Mouse (Mus musculus): ENCODE data around the gene Tmprss9. TPM values are rescaled to one million over a fixed set of nuclear protein-coding genes. Genes with fewer than 3 reads are reported as not detected.

Gene Tmprss9
- polyA plus RNA-seq, 1 experiment from 2014 or later = not detected

DNA sequence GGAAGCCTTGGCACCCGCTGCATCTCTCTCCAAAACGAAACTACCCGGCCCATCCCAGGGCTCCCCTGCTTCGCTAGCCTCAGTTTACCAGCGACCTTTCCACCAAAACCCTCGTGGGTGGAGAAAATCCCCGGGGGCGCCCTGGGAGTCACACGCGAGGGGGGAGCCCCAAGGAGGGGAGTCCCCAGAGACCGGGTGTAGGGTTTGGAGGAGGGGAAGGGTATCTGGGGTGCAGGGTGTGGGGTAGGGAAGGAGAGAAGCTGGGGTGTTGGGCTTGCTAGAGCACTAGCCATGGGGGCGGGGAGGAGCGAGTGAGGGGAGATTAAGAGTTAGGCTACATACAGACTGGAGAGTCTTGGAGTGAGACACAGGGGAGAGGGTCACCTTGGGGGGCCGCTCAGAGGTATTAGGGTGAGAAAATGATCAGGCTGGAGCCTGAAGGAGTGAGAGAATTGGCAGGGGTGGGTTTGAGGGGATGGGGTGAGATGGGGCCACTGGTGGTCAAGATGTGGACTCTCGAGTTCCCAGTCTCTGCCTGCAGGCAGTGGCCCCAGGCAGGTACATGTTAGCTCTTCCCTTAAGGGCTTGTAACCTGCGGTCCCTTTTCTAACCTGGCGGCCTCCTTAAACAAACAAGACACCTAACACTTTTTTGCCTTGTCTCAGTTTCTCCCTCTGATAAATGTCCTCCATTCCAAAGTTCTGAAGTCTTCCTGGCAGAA lies 61.2 kb downstream of the Tmprss9 start:
- Histone ChIP-seq H3K27me3 (peaks cover 95% of the 10 kb centered on the region), H3K27ac (replicated peaks) (no peak overlapping the region), H3K4me2 (peak overlapping the region; percentile 93), H3K4me3 (replicated peaks) (peak overlapping the region; percentile 46), H3K36me3 (replicated peaks) (no peaks in the 10 kb centered on the region), H3K9me3 (replicated peaks) (no peaks in the 10 kb centered on the region), H3K4me1 (replicated peaks) (peaks cover 88% of the 10 kb centered on the region), H3K9ac (peak overlapping the region; percentile 35; the same call in 1 of the 2 replicates)
- WGBS (ENCODE audit: insufficient replicate concordance) = 2% methylated on average over 17 of the region's 17 CpGs
- ATAC-seq (ENCODE audit: insufficient read depth) = no peak

DNA sequence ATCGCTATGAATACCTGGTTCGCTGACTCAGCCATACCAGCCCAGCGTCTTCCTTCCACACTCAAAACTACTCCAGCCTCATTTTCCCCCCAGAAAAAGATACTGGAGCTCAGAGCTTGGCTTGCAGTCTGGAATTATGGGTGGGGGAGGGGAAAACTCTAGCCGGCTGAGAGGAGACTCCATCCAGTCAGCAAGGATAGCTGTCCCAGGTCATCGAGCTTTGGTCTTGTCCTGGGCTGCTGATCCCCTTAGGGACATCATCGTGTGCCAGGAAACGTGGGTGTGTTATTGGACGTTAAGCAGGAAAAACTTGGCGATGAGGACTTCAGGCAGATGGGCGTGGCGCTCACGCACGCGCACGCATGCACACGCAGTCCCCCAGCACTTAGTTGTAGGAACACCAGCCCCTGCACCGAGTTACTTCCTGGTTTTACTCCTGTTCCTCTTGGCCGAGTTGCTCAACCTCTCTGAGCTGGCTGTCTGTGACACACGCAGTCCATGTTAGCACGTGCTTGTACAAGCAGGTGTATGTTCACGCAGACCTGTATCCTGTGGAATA lies 61.9 kb downstream of the Tmprss9 start:
- peak overlapping the region; percentile 46 for H3K4me3 ChIP-seq (replicated peaks)
- H3K9me3 ChIP-seq (replicated peaks) = no peaks in the 10 kb centered on the region
- H3K27me3 ChIP-seq = peaks cover 99% of the 10 kb centered on the region
- no peak overlapping the region for H3K9ac ChIP-seq
- no peak for ATAC-seq (ENCODE audit: insufficient read depth)
- WGBS (ENCODE audit: insufficient replicate concordance) = 3% methylated on average over 21 of the region's 21 CpGs
- H3K4me2 ChIP-seq = peak overlapping the region; percentile 93
- H3K36me3 ChIP-seq (replicated peaks) = no peaks in the 10 kb centered on the region
- peaks cover 92% of the 10 kb centered on the region for H3K4me1 ChIP-seq (replicated peaks)
- no peak overlapping the region for H3K27ac ChIP-seq (replicated peaks)

DNA sequence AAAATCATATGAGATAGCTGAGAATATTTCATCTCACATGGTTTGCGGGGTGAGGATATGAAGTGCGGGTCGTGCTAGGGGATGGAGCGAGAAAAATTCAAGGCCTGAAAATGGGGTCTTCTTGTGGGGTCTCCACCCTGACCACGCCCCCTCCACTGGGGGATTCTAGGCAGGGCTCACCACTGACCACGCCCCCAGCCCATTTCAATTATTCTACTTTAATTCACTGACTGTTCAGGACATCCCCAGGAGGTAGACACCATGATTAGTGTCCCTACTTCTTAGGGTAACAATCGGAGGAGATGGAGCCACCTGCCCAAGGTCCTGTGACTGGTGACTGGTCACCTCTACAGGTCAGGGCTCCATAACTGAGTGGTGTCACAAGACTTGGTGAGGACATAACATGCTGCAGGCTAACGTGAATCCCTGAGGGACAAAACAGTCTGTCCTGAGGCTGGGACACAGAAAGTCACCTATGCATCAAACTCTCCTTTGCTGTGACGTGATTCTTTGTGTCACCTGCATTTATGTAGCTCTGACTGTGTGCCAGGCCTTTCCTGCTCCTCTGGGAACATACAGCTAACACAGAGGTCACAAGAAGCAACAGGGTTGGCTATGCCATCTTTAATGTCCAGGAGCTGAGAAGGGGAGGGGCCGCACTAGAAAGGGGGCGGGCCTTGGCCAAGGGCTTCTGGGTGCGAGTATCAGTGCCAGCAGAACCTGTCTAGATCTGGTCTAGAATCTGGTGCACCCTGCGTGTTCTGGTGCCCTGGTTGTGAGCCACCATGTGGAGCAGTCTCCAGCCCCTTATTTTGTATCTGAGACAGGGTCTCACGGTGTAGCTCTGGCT lies 62.7 kb downstream of the Tmprss9 start:
- Histone ChIP-seq H3K4me2 (no peak overlapping the region), H3K4me1 (replicated peaks) (peaks cover 90% of the 10 kb centered on the region)

DNA sequence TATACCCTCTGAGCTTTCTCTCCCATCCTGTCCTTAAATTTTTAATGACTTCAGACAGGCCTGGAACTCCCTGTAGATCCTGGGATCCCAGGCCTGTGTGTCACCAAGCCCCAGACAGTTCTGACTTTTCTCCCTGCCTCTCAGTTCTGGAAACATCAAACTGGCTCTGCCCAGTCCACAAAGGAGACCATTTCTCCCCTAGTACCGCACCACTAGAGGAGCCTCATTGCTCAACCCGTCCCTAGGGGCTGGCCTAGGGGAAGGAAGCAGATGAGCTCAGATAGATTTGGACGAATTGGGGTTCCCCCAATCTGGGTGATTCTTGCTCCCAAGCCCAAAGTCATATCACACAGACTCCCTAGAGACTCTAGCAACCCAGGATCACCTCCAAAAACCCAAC lies 63.6 kb downstream of the Tmprss9 start:
- Histone ChIP-seq H3K9me3 (replicated peaks) (no peaks in the 10 kb centered on the region), H3K4me3 (replicated peaks) (no peak overlapping the region), H3K27me3 (peaks cover 99% of the 10 kb centered on the region), H3K36me3 (replicated peaks) (no peaks in the 10 kb centered on the region), H3K4me2 (peak overlapping the region; percentile 58; the same call in 1 of the 2 replicates), H3K9ac (no peak overlapping the region), H3K4me1 (replicated peaks) (peaks cover 92% of the 10 kb centered on the region), H3K27ac (replicated peaks) (no peak overlapping the region)
- ATAC-seq (ENCODE audit: insufficient read depth) = no peak
- WGBS (ENCODE audit: insufficient replicate concordance) = 5% methylated on average over 3 of the region's 3 CpGs

More for the DNA sequence above, 62.7 kb downstream of the Tmprss9 start:
- no peak overlapping the region for H3K9ac ChIP-seq
- no peaks in the 10 kb centered on the region for H3K9me3 ChIP-seq (replicated peaks)
- H3K27me3 ChIP-seq = peaks cover 99% of the 10 kb centered on the region
- no peak for ATAC-seq (ENCODE audit: insufficient read depth)
- no peak overlapping the region for H3K4me3 ChIP-seq (replicated peaks)
- 46% methylated on average over 14 of the region's 14 CpGs for WGBS (ENCODE audit: insufficient replicate concordance)
- no peaks in the 10 kb centered on the region for H3K36me3 ChIP-seq (replicated peaks)
- no peak overlapping the region for H3K27ac ChIP-seq (replicated peaks)

DNA sequence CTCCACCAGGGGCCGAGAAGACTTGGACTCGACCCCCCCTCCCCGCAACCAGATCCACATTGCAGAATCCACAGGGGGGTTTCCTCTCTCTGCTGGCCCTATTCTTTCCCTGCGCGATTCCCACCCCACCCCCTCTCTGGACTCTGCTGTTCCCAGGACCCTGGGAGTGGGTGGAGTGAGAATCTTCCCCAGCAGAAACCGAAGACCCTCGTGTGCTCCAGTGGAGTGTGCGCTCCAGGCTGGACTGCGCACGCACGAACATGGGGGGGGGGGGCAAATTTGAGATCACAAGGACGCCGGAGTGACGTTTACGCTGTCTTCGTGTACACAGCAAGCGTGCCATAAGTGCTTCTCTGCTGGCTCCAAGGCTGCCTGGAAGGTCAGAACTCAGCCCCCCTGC lies 64.0 kb downstream of the Tmprss9 start:
- peaks cover 92% of the 10 kb centered on the region for H3K4me1 ChIP-seq (replicated peaks)
- no peak for ATAC-seq (ENCODE audit: insufficient read depth)
- H3K9me3 ChIP-seq (replicated peaks) = no peaks in the 10 kb centered on the region
- H3K27me3 ChIP-seq = peaks cover 99% of the 10 kb centered on the region
- no peak overlapping the region for H3K27ac ChIP-seq (replicated peaks)
- no peak overlapping the region for H3K9ac ChIP-seq
- 10% methylated on average over 17 of the region's 17 CpGs for WGBS (ENCODE audit: insufficient replicate concordance)
- no peaks in the 10 kb centered on the region for H3K36me3 ChIP-seq (replicated peaks)
- H3K4me2 ChIP-seq = peak overlapping the region; percentile 58
- no peak overlapping the region for H3K4me3 ChIP-seq (replicated peaks)

DNA sequence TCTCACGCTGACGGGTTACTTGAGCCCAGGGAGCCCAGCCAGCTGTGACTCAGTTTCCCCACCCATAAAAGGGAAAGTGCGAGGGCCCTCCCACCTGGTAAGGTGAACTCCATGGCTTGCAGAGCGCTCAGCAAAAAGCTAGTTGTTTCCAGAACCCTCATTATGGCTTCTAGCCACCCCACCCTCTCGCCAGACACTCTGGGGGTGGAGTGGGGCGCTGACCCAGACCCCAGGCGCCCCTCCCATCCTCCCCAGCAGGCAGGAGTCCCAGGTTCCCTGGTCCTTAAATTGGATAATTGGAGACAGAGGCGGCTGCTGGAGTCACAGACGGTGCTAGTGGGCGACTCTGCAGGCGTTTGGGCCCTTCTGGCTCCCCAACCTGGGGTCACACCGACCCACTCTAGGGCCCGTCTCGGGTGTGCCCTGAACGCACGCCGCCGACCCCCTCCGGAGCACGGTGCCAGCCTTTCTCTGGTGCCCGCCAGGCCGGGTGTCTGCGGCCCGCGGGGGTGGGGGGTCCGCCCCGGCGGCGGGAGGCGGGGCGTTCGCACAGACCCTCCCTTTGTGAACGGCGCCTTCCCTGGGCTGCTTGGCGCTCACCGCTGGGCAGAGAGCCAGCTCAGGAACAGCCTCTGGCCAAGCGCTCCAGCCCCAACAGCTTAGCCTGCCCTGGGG lies 64.6 kb downstream of the Tmprss9 start:
- Histone ChIP-seq H3K4me2 (peak overlapping the region; percentile 58), H3K36me3 (replicated peaks) (no peaks in the 10 kb centered on the region), H3K4me1 (replicated peaks) (peaks cover 92% of the 10 kb centered on the region), H3K9me3 (replicated peaks) (no peaks in the 10 kb centered on the region), H3K4me3 (replicated peaks) (peak overlapping the region; percentile 29; the same call in 1 of the 2 replicates), H3K27me3 (peaks cover 99% of the 10 kb centered on the region), H3K27ac (replicated peaks) (no peak overlapping the region), H3K9ac (no peak overlapping the region)
- WGBS (ENCODE audit: insufficient replicate concordance) = 4% methylated on average over 37 of the region's 37 CpGs
- ATAC-seq (ENCODE audit: insufficient read depth) = no peak

DNA sequence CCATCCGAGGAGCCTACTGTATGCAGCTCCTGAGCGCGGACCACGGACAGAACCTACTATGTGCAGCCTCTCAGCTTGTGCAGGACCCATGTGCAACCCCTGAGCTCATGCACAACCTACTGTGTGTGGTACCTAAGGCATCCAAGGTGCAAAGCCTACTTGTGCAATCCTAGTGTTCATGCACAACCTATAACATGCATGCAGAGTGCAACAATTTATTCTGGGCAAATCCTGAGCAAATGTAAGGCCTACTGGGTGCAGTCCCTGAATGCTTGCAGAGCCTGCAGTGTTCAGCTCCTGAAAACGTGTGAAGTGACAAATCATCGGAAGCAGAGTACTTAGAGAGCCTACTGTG lies 65.1 kb downstream of the Tmprss9 start:
- H3K4me1 ChIP-seq (replicated peaks) = peaks cover 92% of the 10 kb centered on the region
- ATAC-seq (ENCODE audit: insufficient read depth) = no peak
- 12% methylated on average over 6 of the region's 6 CpGs for WGBS (ENCODE audit: insufficient replicate concordance)
- no peaks in the 10 kb centered on the region for H3K9me3 ChIP-seq (replicated peaks)
- H3K36me3 ChIP-seq (replicated peaks) = no peaks in the 10 kb centered on the region
- peaks cover 95% of the 10 kb centered on the region for H3K27me3 ChIP-seq
- no peak overlapping the region for H3K9ac ChIP-seq
- no peak overlapping the region for H3K27ac ChIP-seq (replicated peaks)
- peak overlapping the region; percentile 58 for H3K4me2 ChIP-seq
- H3K4me3 ChIP-seq (replicated peaks) = no peak overlapping the region; the same call in 1 of the 2 replicates

DNA sequence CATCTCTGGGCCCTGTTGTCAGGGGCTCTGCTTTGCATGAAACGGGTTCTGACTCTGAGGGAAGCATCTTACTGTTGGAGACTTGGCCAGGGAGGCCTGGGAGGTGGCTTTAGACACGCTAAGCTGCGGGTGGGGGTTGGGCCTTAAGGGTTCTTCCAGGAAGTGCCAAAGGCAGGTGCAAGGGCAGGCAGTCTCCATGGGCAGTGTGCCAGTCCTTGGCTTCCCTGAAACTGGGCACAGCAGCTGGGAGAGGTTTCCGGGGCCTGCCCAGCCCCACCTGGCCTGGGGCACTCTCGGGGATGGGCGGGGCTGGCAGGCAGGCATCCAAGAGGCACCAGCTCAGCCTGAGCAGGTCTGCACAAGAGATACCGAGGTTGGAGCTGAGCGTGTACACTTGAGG lies 66.0 kb downstream of the Tmprss9 start:
- Histone ChIP-seq H3K9me3 (replicated peaks) (no peaks in the 10 kb centered on the region), H3K4me1 (replicated peaks) (peaks cover 84% of the 10 kb centered on the region), H3K27me3 (peaks cover 86% of the 10 kb centered on the region), H3K36me3 (replicated peaks) (no peaks in the 10 kb centered on the region), H3K27ac (replicated peaks) (no peak overlapping the region), H3K4me2 (no peak overlapping the region), H3K4me3 (replicated peaks) (no peak overlapping the region), H3K9ac (no peak overlapping the region)
- no peak for ATAC-seq (ENCODE audit: insufficient read depth)
- WGBS (ENCODE audit: insufficient replicate concordance) = 22% methylated on average over 8 of the region's 8 CpGs

DNA sequence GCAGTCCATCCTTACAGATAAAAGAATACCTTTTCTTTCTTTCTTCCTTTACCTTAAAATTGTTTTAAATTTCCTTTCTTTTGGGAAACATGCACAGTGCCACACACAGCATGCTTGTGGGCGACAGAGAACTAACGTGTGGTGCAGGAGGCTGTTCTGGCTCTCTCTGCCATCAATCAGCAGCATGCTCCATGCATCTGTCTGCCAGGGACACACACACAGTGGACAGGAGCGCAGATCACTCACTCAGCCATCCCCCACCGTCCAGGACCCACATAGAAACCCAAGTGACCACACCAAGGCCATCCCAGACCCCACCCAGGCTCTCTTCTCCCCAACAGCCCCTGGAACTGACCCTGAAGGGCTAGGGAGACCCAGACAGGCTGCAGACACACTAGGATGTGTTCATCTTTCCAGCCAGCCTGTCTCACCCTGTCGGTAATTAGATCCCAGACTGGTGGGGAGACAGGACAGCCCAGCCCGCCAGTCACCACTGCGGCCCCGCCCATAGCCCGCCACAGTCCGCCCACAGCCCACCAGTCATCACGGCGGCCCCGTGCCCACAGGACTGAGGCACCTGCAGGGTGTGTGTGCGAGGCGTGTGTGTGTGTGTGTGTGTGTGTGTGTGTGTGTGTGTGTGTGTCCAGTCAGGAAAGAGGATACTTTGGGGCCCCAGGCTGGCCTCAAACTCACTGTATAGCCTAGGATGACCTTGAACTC lies 67.3 kb downstream of the Tmprss9 start:
- Histone ChIP-seq H3K9me3 (replicated peaks) (no peaks in the 10 kb centered on the region), H3K4me2 (peak overlapping the region; percentile 76), H3K36me3 (replicated peaks) (no peaks in the 10 kb centered on the region), H3K9ac (no peak overlapping the region), H3K27ac (replicated peaks) (no peak overlapping the region), H3K4me1 (replicated peaks) (peaks cover 79% of the 10 kb centered on the region), H3K4me3 (replicated peaks) (peak overlapping the region; percentile 47; the same call in 1 of the 2 replicates), H3K27me3 (peaks cover 77% of the 10 kb centered on the region)
- ATAC-seq (ENCODE audit: insufficient read depth) = 0 out of 2 replicates have a peak, but pooled peaks have one; percentile 5
- 16% methylated on average over 15 of the region's 15 CpGs for WGBS (ENCODE audit: insufficient replicate concordance)

DNA sequence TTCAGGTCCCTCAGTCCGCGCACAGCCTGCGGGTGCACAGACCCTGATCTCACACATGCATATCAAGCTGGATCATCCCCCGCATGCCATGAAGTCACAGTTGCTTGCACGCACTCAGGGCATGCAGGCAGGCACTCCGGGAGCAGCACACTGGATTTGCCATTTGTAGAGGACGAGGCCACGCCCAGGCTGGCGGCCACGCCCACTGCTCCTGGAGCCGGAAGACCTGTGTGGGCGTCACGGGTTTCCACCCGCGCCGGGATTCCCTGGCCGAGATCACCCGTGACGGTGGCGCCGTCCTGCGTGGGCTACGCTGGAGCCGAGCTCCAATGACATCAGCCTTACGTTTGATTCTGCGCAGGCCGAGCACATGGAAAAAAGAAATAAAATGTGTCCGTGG lies 68.0 kb downstream of the Tmprss9 start:
- Histone ChIP-seq H3K27me3 (peaks cover 70% of the 10 kb centered on the region), H3K9me3 (replicated peaks) (no peaks in the 10 kb centered on the region), H3K27ac (replicated peaks) (no peak overlapping the region), H3K36me3 (replicated peaks) (no peaks in the 10 kb centered on the region), H3K4me3 (replicated peaks) (peak overlapping the region; percentile 47), H3K4me1 (replicated peaks) (peaks cover 73% of the 10 kb centered on the region), H3K4me2 (peak overlapping the region; percentile 76), H3K9ac (peak overlapping the region; percentile 35; the same call in 1 of the 2 replicates)
- ATAC-seq (ENCODE audit: insufficient read depth) = peak; percentile 40; the same call in 1 of the 2 replicates
- WGBS (ENCODE audit: insufficient replicate concordance) = 3% methylated on average over 28 of the region's 28 CpGs
